Mouse (Mus musculus): ENCODE data around the gene Lpin1. TPM values are rescaled to one million over a fixed set of nuclear protein-coding genes. Genes with fewer than 3 reads are reported as not detected.

The Lpin1 gene
- polyA plus RNA-seq, 1 experiment from 2014 or later = 3.1 TPM

- Histone ChIP-seq H3K27ac (ENCODE audit: low read depth, low read length) (peak overlapping the region; percentile 22; the same call in 1 of the 2 replicates), H3K36me3 (ENCODE audit: control insufficient read depth, insufficient read depth) (no peaks in the 10 kb centered on the region)
Measured at GRCm38 (mm10) chr12:16591453-16592200, 19.1 kb downstream of the Lpin1 start.

GRCm38 (mm10) chr12:16589966-16590365 is 20.8 kb downstream of the Lpin1 start:
- Histone ChIP-seq H3K27ac (ENCODE audit: low read depth, low read length) (no peak overlapping the region), H3K36me3 (ENCODE audit: control insufficient read depth, insufficient read depth) (no peaks in the 10 kb centered on the region), H3K9me3 (ENCODE audit: control insufficient read depth) (no peaks in the 10 kb centered on the region), H3K27me3 (replicated peaks; ENCODE audit: control insufficient read depth, insufficient read depth, low read length) (no peaks in the 10 kb centered on the region), H3K4me2 (replicated peaks; ENCODE audit: low read depth) (peak overlapping the region; percentile 74), H3K9ac (ENCODE audit: low read depth, low read length) (peak overlapping the region; percentile 45; the same call in 1 of the 2 replicates), H3K4me1 (replicated peaks; ENCODE audit: control insufficient read depth, insufficient read depth, low read length) (peaks cover 10% of the 10 kb centered on the region), H3K4me3 (ENCODE audit: low read depth, low read length) (no peak overlapping the region)
- TF ChIP-seq CTCF (IDR thresholded peaks at IDR 0.05; ENCODE audit: low read depth) = no peak
- ATAC-seq = no peak
- 23% methylated on average over 4 of the region's 4 CpGs for WGBS

More at GRCm38 (mm10) chr12:16591453-16592200, 19.1 kb downstream of the Lpin1 start:
- ATAC-seq = peak; percentile 92
- H3K9ac ChIP-seq (ENCODE audit: low read depth, low read length) = no peak overlapping the region; the same call in 1 of the 2 replicates
- H3K4me3 ChIP-seq (ENCODE audit: low read depth, low read length) = peak overlapping the region; percentile 34
- 4% methylated on average over 15 of the region's 15 CpGs for WGBS
- peaks cover 9% of the 10 kb centered on the region; the same call in 1 of the 2 replicates for H3K4me1 ChIP-seq (replicated peaks; ENCODE audit: control insufficient read depth, insufficient read depth, low read length)
- H3K4me2 ChIP-seq (replicated peaks; ENCODE audit: low read depth) = peak overlapping the region; percentile 61
- no peaks in the 10 kb centered on the region for H3K27me3 ChIP-seq (replicated peaks; ENCODE audit: control insufficient read depth, insufficient read depth, low read length)
- H3K9me3 ChIP-seq (ENCODE audit: control insufficient read depth) = no peaks in the 10 kb centered on the region
- TF ChIP-seq CTCF (IDR thresholded peaks at IDR 0.05; ENCODE audit: low read depth) = no peak

GRCm38 (mm10) chr12:16589204-16589949 is 21.4 kb downstream of the Lpin1 start:
- no peaks in the 10 kb centered on the region for H3K27me3 ChIP-seq (replicated peaks; ENCODE audit: control insufficient read depth, insufficient read depth, low read length)
- WGBS = under 1% methylated on average over 34 of the region's 36 CpGs
- H3K9ac ChIP-seq (ENCODE audit: low read depth, low read length) = peak overlapping the region; percentile 45
- peak; percentile 58 for ATAC-seq
- H3K9me3 ChIP-seq (ENCODE audit: control insufficient read depth) = no peaks in the 10 kb centered on the region
- peak overlapping the region; percentile 74 for H3K4me2 ChIP-seq (replicated peaks; ENCODE audit: low read depth)
- TF ChIP-seq CTCF (IDR thresholded peaks at IDR 0.05; ENCODE audit: low read depth) = no peak
- peaks cover 16% of the 10 kb centered on the region for H3K4me1 ChIP-seq (replicated peaks; ENCODE audit: control insufficient read depth, insufficient read depth, low read length)
- peak overlapping the region; percentile 58 for H3K4me3 ChIP-seq (ENCODE audit: low read depth, low read length)
- no peaks in the 10 kb centered on the region for H3K36me3 ChIP-seq (ENCODE audit: control insufficient read depth, insufficient read depth)
- H3K27ac ChIP-seq (ENCODE audit: low read depth, low read length) = peak overlapping the region; percentile 61

GRCm38 (mm10) chr12:16588396-16589042 is 22.2 kb downstream of the Lpin1 start:
- Histone ChIP-seq H3K9ac (ENCODE audit: low read depth, low read length) (peak overlapping the region; percentile 45), H3K36me3 (ENCODE audit: control insufficient read depth, insufficient read depth) (no peaks in the 10 kb centered on the region), H3K27ac (ENCODE audit: low read depth, low read length) (peak overlapping the region; percentile 61; the same call in 1 of the 2 replicates), H3K4me1 (replicated peaks; ENCODE audit: control insufficient read depth, insufficient read depth, low read length) (peaks cover 16% of the 10 kb centered on the region), H3K9me3 (ENCODE audit: control insufficient read depth) (no peaks in the 10 kb centered on the region), H3K27me3 (replicated peaks; ENCODE audit: control insufficient read depth, insufficient read depth, low read length) (no peaks in the 10 kb centered on the region), H3K4me2 (replicated peaks; ENCODE audit: low read depth) (peak overlapping the region; percentile 74), H3K4me3 (ENCODE audit: low read depth, low read length) (peak overlapping the region; percentile 58)
- ATAC-seq = no peak
- 13% methylated on average over 7 of the region's 7 CpGs for WGBS
- no peak for TF ChIP-seq CTCF (IDR thresholded peaks at IDR 0.05; ENCODE audit: low read depth)

- Histone ChIP-seq H3K9ac (ENCODE audit: low read depth, low read length) (no peak overlapping the region), H3K4me3 (ENCODE audit: low read depth, low read length) (0 out of 2 replicates have a peak overlapping the region, but pooled peaks have one; percentile 58), H3K4me2 (replicated peaks; ENCODE audit: low read depth) (peak overlapping the region; percentile 74), H3K9me3 (ENCODE audit: control insufficient read depth) (no peaks in the 10 kb centered on the region), H3K36me3 (ENCODE audit: control insufficient read depth, insufficient read depth) (no peaks in the 10 kb centered on the region), H3K27me3 (replicated peaks; ENCODE audit: control insufficient read depth, insufficient read depth, low read length) (no peaks in the 10 kb centered on the region), H3K4me1 (replicated peaks; ENCODE audit: control insufficient read depth, insufficient read depth, low read length) (peaks cover 16% of the 10 kb centered on the region), H3K27ac (ENCODE audit: low read depth, low read length) (no peak overlapping the region)
- WGBS = 49% methylated on average over 5 of the region's 5 CpGs
- no peak for ATAC-seq
- TF ChIP-seq CTCF (IDR thresholded peaks at IDR 0.05; ENCODE audit: low read depth) = no peak
Measured at GRCm38 (mm10) chr12:16587767-16588166, 23.0 kb downstream of the Lpin1 start.

GRCm38 (mm10) chr12:16587111-16587510 is 23.7 kb downstream of the Lpin1 start:
- peak overlapping the region; percentile 60 for H3K27ac ChIP-seq (ENCODE audit: low read depth, low read length)
- no peak overlapping the region for H3K4me3 ChIP-seq (ENCODE audit: low read depth, low read length)
- 0 out of 2 replicates have a peak overlapping the region, but pooled peaks have one; percentile 17 for H3K9ac ChIP-seq (ENCODE audit: low read depth, low read length)
- H3K9me3 ChIP-seq (ENCODE audit: control insufficient read depth) = no peaks in the 10 kb centered on the region
- ATAC-seq = no peak
- no peak for TF ChIP-seq CTCF (IDR thresholded peaks at IDR 0.05; ENCODE audit: low read depth)
- H3K4me2 ChIP-seq (replicated peaks; ENCODE audit: low read depth) = peak overlapping the region; percentile 74
- no peaks in the 10 kb centered on the region for H3K36me3 ChIP-seq (ENCODE audit: control insufficient read depth, insufficient read depth)
- peaks cover 16% of the 10 kb centered on the region for H3K4me1 ChIP-seq (replicated peaks; ENCODE audit: control insufficient read depth, insufficient read depth, low read length)
- 44% methylated on average over 2 of the region's 2 CpGs for WGBS
- H3K27me3 ChIP-seq (replicated peaks; ENCODE audit: control insufficient read depth, insufficient read depth, low read length) = no peaks in the 10 kb centered on the region
